ENCODE assay signal across 7 mouse cellular contexts in the genomic region with DNA sequence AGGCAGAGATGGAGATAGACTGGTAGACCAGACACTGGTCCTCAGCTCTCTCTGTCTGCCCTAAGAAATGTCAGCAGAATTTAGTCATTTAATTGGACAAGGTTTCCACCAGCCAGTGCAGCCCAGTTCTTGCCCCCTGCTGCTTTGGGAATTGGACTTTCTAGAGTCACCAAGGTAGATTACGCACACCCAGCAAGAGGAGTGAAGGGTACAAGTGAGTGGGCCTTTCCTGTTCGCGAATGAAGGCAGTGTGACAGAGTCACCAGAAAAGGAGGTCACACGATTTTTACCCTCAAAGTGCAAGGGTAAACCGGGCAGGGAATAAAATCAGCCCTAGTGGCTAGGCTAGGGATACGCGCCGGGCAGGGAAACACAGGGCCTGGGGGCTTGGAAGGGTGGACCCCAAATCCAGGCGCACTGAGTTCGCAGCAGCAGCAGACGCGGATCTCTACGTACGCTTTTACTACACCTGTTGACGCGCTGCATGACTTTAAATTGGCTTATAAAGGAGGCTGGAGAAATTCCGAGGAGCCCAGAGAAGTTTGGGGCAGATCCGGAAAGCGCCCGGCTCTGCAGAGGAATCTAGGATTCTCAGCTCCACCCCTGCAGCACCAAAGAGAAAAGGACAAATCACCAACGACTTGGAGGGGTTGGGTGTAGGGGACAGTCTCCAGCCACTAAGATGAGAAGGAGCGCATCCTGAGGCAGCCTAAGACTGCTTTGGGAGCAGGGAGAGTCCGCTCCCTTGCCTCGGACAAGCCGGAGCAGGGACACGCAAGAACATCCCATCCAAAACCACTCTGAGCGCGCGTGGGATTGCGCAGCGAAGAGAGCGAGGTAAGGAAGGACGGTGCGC. TPM values are rescaled to one million over a fixed set of nuclear protein-coding genes. Genes with fewer than 3 reads are reported as not detected.
A peak's percentile ranks its signal among the peaks of the same experiment; 100 is the strongest.
DNase-seq lines count a peak whose midpoint lies in the region; ATAC-seq lines count a peak whose summit lies in the region.

A gene (plus strand): TSS at position 639 of the 856 bp plus-strand sequence.

- H3K36me3 ChIP-seq in embryonic facial prominence, embryonic 15.5 days: no peaks in the 10 kb centered on the region
- no peaks in the 10 kb centered on the region for H3K36me3 ChIP-seq in hindbrain, embryonic 12.5 days

- 5% methylated on average over 34 of the region's 34 CpGs for WGBS in embryonic facial prominence, embryonic 15.5 days
- WGBS in hindbrain, embryonic 12.5 days: 5% methylated on average over 34 of the region's 34 CpGs

- DNase-seq in ovary, postnatal 10 days (ENCODE audit: low spot score): peak; percentile 2
- DNase-seq in ovary, postnatal 14 days (ENCODE audit: low spot score): no peak
- peak; percentile 5 for DNase-seq in lung, postnatal 10 days
- no peak for DNase-seq in T-cell, adult 2 months (ENCODE audit: low spot score)
- DNase-seq in layer of hippocampus, adult 18-20 months (ENCODE audit: low spot score in 2 of 2): no peak

- no peak within 1 kb of the TSS; the same call in 1 of the 2 replicates for H3K27ac ChIP-seq in embryonic facial prominence, embryonic 15.5 days (replicated peaks)
- no peak within 1 kb of the TSS for H3K27ac ChIP-seq in hindbrain, embryonic 12.5 days

- H3K4me2 ChIP-seq in embryonic facial prominence, embryonic 15.5 days (replicated peaks): peak within 1 kb of the TSS; percentile 84
- H3K4me2 ChIP-seq in hindbrain, embryonic 12.5 days (replicated peaks): peak within 1 kb of the TSS; percentile 98

- no peak for ATAC-seq in embryonic facial prominence, embryonic 15.5 days (ENCODE audit: insufficient number of reproducible peaks, low FRiP score, low TSS enrichment, low read depth)
- ATAC-seq in hindbrain, embryonic 12.5 days (ENCODE audit: low FRiP score): peak; percentile 50

- H3K9me3 ChIP-seq in embryonic facial prominence, embryonic 15.5 days (replicated peaks): no peaks in the 10 kb centered on the region
- H3K9me3 ChIP-seq in hindbrain, embryonic 12.5 days (replicated peaks): no peaks in the 10 kb centered on the region

- H3K9ac ChIP-seq in embryonic facial prominence, embryonic 15.5 days: peak within 1 kb of the TSS; percentile 12; the same call in 1 of the 2 replicates
- peak within 1 kb of the TSS; percentile 54 for H3K9ac ChIP-seq in hindbrain, embryonic 12.5 days

- peak within 1 kb of the TSS; percentile 50 for H3K4me3 ChIP-seq in embryonic facial prominence, embryonic 15.5 days (replicated peaks)
- peak within 1 kb of the TSS; percentile 51 for H3K4me3 ChIP-seq in hindbrain, embryonic 12.5 days

- peaks cover 28% of the 10 kb centered on the region for H3K27me3 ChIP-seq in embryonic facial prominence, embryonic 15.5 days
- H3K27me3 ChIP-seq in hindbrain, embryonic 12.5 days: peaks cover 43% of the 10 kb centered on the region

- H3K4me1 ChIP-seq in embryonic facial prominence, embryonic 15.5 days: peaks cover 18% of the 10 kb centered on the region
- peaks cover 17% of the 10 kb centered on the region for H3K4me1 ChIP-seq in hindbrain, embryonic 12.5 days

RNA-seq across cellular contexts. Expression of the gene that starts here (rescaled TPM):
- polyA plus RNA-seq in embryonic facial prominence, embryonic 15.5 days (2015; fragmentation: Nextera tagmentation; extraction: Ambion mirVana): 8.3 and 9.1 TPM in 2 replicates
- 0.90 and 1.1 TPM in 2 replicates for polyA plus RNA-seq in hindbrain, embryonic 12.5 days (2016; fragmentation: Nextera tagmentation; extraction: Ambion mirVana)
- under 1 TPM; 0.42 to 0.48 TPM for total RNA-seq in layer of hippocampus, adult 18-20 months (2021)

Comparison
In these comparisons a context has a peak if more than half of its experiments do, and no peak if none do; other contexts are left out.
1. DNase-seq: peak in ovary, postnatal 10 days (single experiment) and lung, postnatal 10 days (single experiment); none in ovary, postnatal 14 days (single experiment), T-cell, adult 2 months (single experiment) and layer of hippocampus, adult 18-20 months (0 of 2).